Mouse (Mus musculus) heart, postnatal 25 days (tissue): ENCODE data around the gene Retn. TPM values are rescaled to one million over a fixed set of nuclear protein-coding genes. Genes with fewer than 3 reads are reported as not detected.

Experiments
- DNase-seq: peaks from one replicate; pipeline ENCODE4 v3.0.0; 2022; ENCODE audit warnings: low spot score
- intact Hi-C: fragments of 180-260 bp; cut with DNase I; formaldehyde crosslinking; loops from one replicate; pipeline ENCODE4 v1.15.1; 2025
- total RNA-seq, 2 experiments: library from RNA; stranded (reverse); gene quantifications; 2 replicates each; pipeline ENCODE4 v1.2.3; 2021

Retn gene
- total RNA-seq, result 1 to 10 TPM in 1 of 2 experiments, under 1 TPM in 1; 0.70 to 3.7 TPM

- no peak for DNase-seq
- intact Hi-C loops, result no loop called here
Measured at GRCm38 (mm10) chr8:3655526-3655925, at the start of gene Retn. Retn (plus strand) TSS chr8:3655770.

GRCm38 (mm10) chr8:3606593-3606992 is 49.0 kb upstream of the Retn start:
- intact Hi-C loops, result no loop called here
- DNase-seq, result no peak

- no peak for DNase-seq
- intact Hi-C loops, result no loop called here
Measured at GRCm38 (mm10) chr8:3607822-3608221, 47.7 kb upstream of the Retn start.

- no peak for DNase-seq
- intact Hi-C loops, result no loop called here
Measured at GRCm38 (mm10) chr8:3609046-3609815, 46.3 kb upstream of the Retn start.

GRCm38 (mm10) chr8:3609816-3610150 is 45.8 kb upstream of the Retn start:
- intact Hi-C loops, result no loop called here
- no peak for DNase-seq

- intact Hi-C loops, result loop anchor here (5.0 kb wide), 1 partner anchor 104 kb away; the partner anchor contains the start of gene Pnpla6
- DNase-seq, result peak; percentile 99
Measured at GRCm38 (mm10) chr8:3621199-3621970, 34.2 kb upstream of the Retn start, which contains the start of the genes Xab2 and Pet100. Xab2 (minus strand) TSS chr8:3621316. Pet100 (plus strand) TSS chr8:3621548.

GRCm38 (mm10) chr8:3622119-3622518 is 33.5 kb upstream of the Retn start:
- intact Hi-C loops, result loop anchor here (5.0 kb wide), 1 partner anchor 105 kb away; the partner anchor contains the start of gene Pnpla6
- no peak for DNase-seq

- intact Hi-C loops, result loop anchor here (2.0 kb wide), 1 partner anchor 47 kb away; the partner anchor contains the start of gene Fcor
- DNase-seq, result no peak
Measured at GRCm38 (mm10) chr8:3625445-3625844, 30.1 kb upstream of the Retn start, which contains the start of gene Pcp2. Pcp2 (minus strand) TSS chr8:3625545.

- intact Hi-C loops, result no loop called here
- no peak for DNase-seq
Measured at GRCm38 (mm10) chr8:3626971-3627370, 28.6 kb upstream of the Retn start.

GRCm38 (mm10) chr8:3628014-3628413 is 27.6 kb upstream of the Retn start:
- no peak for DNase-seq
- intact Hi-C loops, result no loop called here

GRCm38 (mm10) chr8:3630647-3631477 is 24.7 kb upstream of the Retn start, which contains the start of gene Stxbp2:
Stxbp2 (plus strand) TSS chr8:3630955.
- no peak for DNase-seq

GRCm38 (mm10) chr8:3631478-3631875 is 24.1 kb upstream of the Retn start:
- intact Hi-C loops, result no loop called here

More at GRCm38 (mm10) chr8:3630647-3631477, 24.7 kb upstream of the Retn start, which contains the start of gene Stxbp2:
- intact Hi-C loops, result no loop called here

GRCm38 (mm10) chr8:3645804-3646203 is 9.8 kb upstream of the Retn start:
- intact Hi-C loops, result no loop called here
- no peak for DNase-seq

More at GRCm38 (mm10) chr8:3631478-3631875, 24.1 kb upstream of the Retn start:
- DNase-seq, result no peak

GRCm38 (mm10) chr8:3646824-3647531 is 8.6 kb upstream of the Retn start:
- intact Hi-C loops, result no loop called here

GRCm38 (mm10) chr8:3647561-3647960 is 8.0 kb upstream of the Retn start:
- no peak for DNase-seq
- intact Hi-C loops, result no loop called here

More at GRCm38 (mm10) chr8:3646824-3647531, 8.6 kb upstream of the Retn start:
- no peak for DNase-seq

GRCm38 (mm10) chr8:3648268-3648667 is 7.3 kb upstream of the Retn start:
- intact Hi-C loops, result no loop called here
- no peak for DNase-seq

GRCm38 (mm10) chr8:3648990-3649389 is 6.6 kb upstream of the Retn start:
- DNase-seq, result no peak
- intact Hi-C loops, result no loop called here

- no peak for DNase-seq
- intact Hi-C loops, result no loop called here
Measured at GRCm38 (mm10) chr8:3652845-3653244, 2.7 kb upstream of the Retn start.
